Mouse (Mus musculus): ENCODE measurements around the gene Mpzl1.

The Mpzl1 gene

GRCm38 (mm10) chr1:165614793-165615192, 19.5 kb downstream of the Mpzl1 start:
- DNase-seq (ENCODE audit: low spot score), result no peak

- no peak for DNase-seq (ENCODE audit: low spot score)
These were observed 20.4 kb downstream of the Mpzl1 start for GRCm38 (mm10) chr1:165613926-165614325.

- no peak for DNase-seq (ENCODE audit: low spot score)
These were observed 21.6 kb downstream of the Mpzl1 start for GRCm38 (mm10) chr1:165612714-165613113.

- DNase-seq (ENCODE audit: low spot score), result no peak
These were observed 23.9 kb downstream of the Mpzl1 start for GRCm38 (mm10) chr1:165610321-165610999.

GRCm38 (mm10) chr1:165609495-165610320, 24.6 kb downstream of the Mpzl1 start:
- DNase-seq (ENCODE audit: low spot score), result no peak

GRCm38 (mm10) chr1:165608904-165609303, 25.4 kb downstream of the Mpzl1 start:
- no peak for DNase-seq (ENCODE audit: low spot score)

GRCm38 (mm10) chr1:165605774-165606173, 28.6 kb downstream of the Mpzl1 start:
- DNase-seq (ENCODE audit: low spot score), result no peak

GRCm38 (mm10) chr1:165605108-165605507, 29.2 kb downstream of the Mpzl1 start:
- no peak for DNase-seq (ENCODE audit: low spot score)

- DNase-seq (ENCODE audit: low spot score), result no peak
These were observed 30.1 kb downstream of the Mpzl1 start for GRCm38 (mm10) chr1:165604203-165604602.

GRCm38 (mm10) chr1:165603218-165603617, 31.1 kb downstream of the Mpzl1 start:
- no peak for DNase-seq (ENCODE audit: low spot score)

GRCm38 (mm10) chr1:165601775-165602280, 32.5 kb downstream of the Mpzl1 start:
- DNase-seq (ENCODE audit: low spot score), result no peak

GRCm38 (mm10) chr1:165594699-165595421, 39.5 kb downstream of the Mpzl1 start:
- no peak for DNase-seq (ENCODE audit: low spot score)

GRCm38 (mm10) chr1:165592295-165593082, 41.8 kb downstream of the Mpzl1 start:
- DNase-seq (ENCODE audit: low spot score), result no peak

- DNase-seq (ENCODE audit: low spot score), result no peak
These were observed 43.6 kb downstream of the Mpzl1 start for GRCm38 (mm10) chr1:165590760-165591159.

GRCm38 (mm10) chr1:165589280-165590048, 44.9 kb downstream of the Mpzl1 start:
- DNase-seq (ENCODE audit: low spot score), result no peak

GRCm38 (mm10) chr1:165587845-165588244, 46.5 kb downstream of the Mpzl1 start:
- no peak for DNase-seq (ENCODE audit: low spot score)

GRCm38 (mm10) chr1:165586366-165586765, 48.0 kb downstream of the Mpzl1 start:
- no peak for DNase-seq (ENCODE audit: low spot score)

GRCm38 (mm10) chr1:165585389-165586104, 48.8 kb downstream of the Mpzl1 start:
- no peak for DNase-seq (ENCODE audit: low spot score)

- DNase-seq (ENCODE audit: low spot score), result peak; percentile 72
These were observed 50.7 kb downstream of the Mpzl1 start for GRCm38 (mm10) chr1:165583529-165584184.

- no peak for DNase-seq (ENCODE audit: low spot score)
These were observed 53.1 kb downstream of the Mpzl1 start for GRCm38 (mm10) chr1:165581255-165581654.
